Mouse (Mus musculus) liver, postnatal 0 days (tissue): Measurements from ENCODE around the gene Cwc25. TPM values are rescaled to one million over a fixed set of nuclear protein-coding genes. Genes with fewer than 3 reads are reported as not detected.
"Not testable (repeated sequence)": the region's sequence is repeated elsewhere in the genome, so short reads cannot be mapped to it uniquely, and the experiment has no call there.

Source experiments
- ATAC-seq: fragments of 200-750 bp; cut with Nextera tagmentation; 2 replicates; pipeline ENCODE4 v1.8.0; 2017; ENCODE audit warnings: mild to moderate bottlenecking, moderate library complexity
- DNase-seq: peaks from one replicate; pipeline ENCODE4 v3.0.0-alpha.2; 2016
- H3K27ac ChIP-seq: fragments of 300-500 bp; sonication (generic); 2 replicates; pipeline ENCODE4 v1.5.1; 2014; ENCODE audit warnings: antibody characterized with exemption, moderate library complexity, mild to moderate bottlenecking, low read depth
- H3K27me3 ChIP-seq: fragments of 300-500 bp; sonication (generic); 2 replicates; pipeline ENCODE4 v1.6.1; 2014; ENCODE audit warnings: low read length, control low read depth, mixed read lengths; ENCODE audit not compliant: insufficient read depth
- H3K36me3 ChIP-seq: fragments of 300-500 bp; sonication (generic); replicated peaks from 2 replicates; pipeline ENCODE4 v1.6.1; 2014; ENCODE audit warnings: mild to moderate bottlenecking, control low read depth, low read length, moderate library complexity, mixed read lengths; ENCODE audit not compliant: insufficient read depth
- H3K4me1 ChIP-seq: fragments of 300-500 bp; sonication (generic); 2 replicates; pipeline ENCODE4 v1.6.1; 2014; ENCODE audit warnings: antibody characterized with exemption, mild to moderate bottlenecking, control low read depth; ENCODE audit not compliant: insufficient read depth
- H3K4me2 ChIP-seq: fragments of 300-500 bp; sonication (generic); 2 replicates; pipeline ENCODE4 v1.6.1; 2014; ENCODE audit warnings: low read depth, mild to moderate bottlenecking, low read length, moderate library complexity, mixed read lengths
- H3K4me3 ChIP-seq: fragments of 300-500 bp; sonication (generic); 2 replicates; pipeline ENCODE4 v1.5.1; 2014; ENCODE audit warnings: low read depth, low read length
- H3K9ac ChIP-seq: fragments of 300-500 bp; sonication (generic); replicated peaks from 2 replicates; pipeline ENCODE4 v1.6.1; 2014; ENCODE audit warnings: mild to moderate bottlenecking, moderate library complexity
- H3K9me3 ChIP-seq: fragments of 300-500 bp; sonication (generic); 2 replicates; pipeline ENCODE4 v1.6.1; 2016; ENCODE audit warnings: mild to moderate bottlenecking, control low read depth, low read length, mixed read lengths
- CTCF ChIP-seq: sonication (generic); IDR thresholded peaks from 2 replicates; pipeline ENCODE4 v1.5.1; 2016; ENCODE audit warnings: antibody characterized with exemption, low read depth
- EP300 ChIP-seq: IDR thresholded peaks from 2 replicates; pipeline ENCODE4 v1.6.1; 2016; ENCODE audit warnings: antibody characterized with exemption, low read depth, mild to moderate bottlenecking
- WGBS: fragments of 180-500 bp; shearing (Covaris S2); extraction: QIAGEN DNeasy Blood & Tissue Kit; methylation state at CpG from one replicate; pipeline ENCODE4 v1.1.7; 2014; ENCODE audit not compliant: insufficient replicate concordance; 5-methylcytosine and 5-hydroxymethylcytosine counted together
- polyA plus RNA-seq: library from polyadenylated mRNA; unstranded; fragments of >200 nt; fragmentation: Nextera tagmentation; extraction: Ambion mirVana; gene quantifications from 2 replicates; pipeline ENCODE4 v1.2.1, GENCODE M21; 2015

Cwc25 gene
- polyA plus RNA-seq, 1 experiment from 2014 or later, result 5.8 TPM

- H3K9ac ChIP-seq, result no peak overlapping the region
Observed at GRCm38 (mm10) chr11:97740190-97740589, 26.2 kb downstream of the Cwc25 start.

GRCm38 (mm10) chr11:97739155-97739554 is 27.2 kb downstream of the Cwc25 start:
- TF ChIP-seq EP300 (no peak), CTCF (peak; percentile 48)

More at GRCm38 (mm10) chr11:97740190-97740589, 26.2 kb downstream of the Cwc25 start:
- TF ChIP-seq EP300, result no peak
- no peak for TF ChIP-seq CTCF
- DNase-seq (no peak), ATAC-seq (no peak)
- Histone ChIP-seq H3K27me3 (no peaks in the 10 kb centered on the region), H3K4me2 (peak overlapping the region; percentile 20), H3K4me1 (peaks cover 18% of the 10 kb centered on the region), H3K36me3 (no peaks in the 10 kb centered on the region; the same call in 1 of the 2 replicates), H3K9me3 (no peaks in the 10 kb centered on the region), H3K4me3 (no peak overlapping the region), H3K27ac (0 out of 2 replicates have a peak overlapping the region, but pooled peaks have one; percentile 19)
- WGBS, result 35% methylated on average over 7 of the region's 7 CpGs

GRCm38 (mm10) chr11:97738703-97739102 is 27.7 kb downstream of the Cwc25 start:
- Histone ChIP-seq H3K4me3 (no peak overlapping the region), H3K9me3 (no peaks in the 10 kb centered on the region), H3K27ac (no peak overlapping the region), H3K4me2 (no peak overlapping the region), H3K9ac (no peak overlapping the region), H3K36me3 (no peaks in the 10 kb centered on the region; the same call in 1 of the 2 replicates), H3K4me1 (peaks cover 18% of the 10 kb centered on the region), H3K27me3 (no peaks in the 10 kb centered on the region)
- DNase-seq (no peak), ATAC-seq (no peak)
- TF ChIP-seq EP300 (no peak), CTCF (peak; percentile 64)
- WGBS, result 63% methylated on average over 6 of the region's 6 CpGs

More at GRCm38 (mm10) chr11:97739155-97739554, 27.2 kb downstream of the Cwc25 start:
- no peak overlapping the region for H3K9ac ChIP-seq
- ATAC-seq (no peak), DNase-seq (no peak)
- no peaks in the 10 kb centered on the region for H3K9me3 ChIP-seq
- WGBS, result 85% methylated on average over 3 of the region's 3 CpGs
- H3K27me3 ChIP-seq, result no peaks in the 10 kb centered on the region
- H3K4me1 ChIP-seq, result peaks cover 18% of the 10 kb centered on the region
- H3K27ac ChIP-seq, result no peak overlapping the region
- no peak overlapping the region for H3K4me2 ChIP-seq
- no peak overlapping the region for H3K4me3 ChIP-seq
- no peaks in the 10 kb centered on the region; the same call in 1 of the 2 replicates for H3K36me3 ChIP-seq

- Histone ChIP-seq H3K9ac (no peak overlapping the region), H3K4me1 (peaks cover 8% of the 10 kb centered on the region), H3K27ac (no peak overlapping the region), H3K36me3 (peaks cover 2% of the 10 kb centered on the region), H3K27me3 (no peaks in the 10 kb centered on the region), H3K4me2 (no peak overlapping the region), H3K4me3 (no peak overlapping the region), H3K9me3 (no peaks in the 10 kb centered on the region)
- DNase-seq (no peak), ATAC-seq (no peak)
- WGBS, result 53% methylated on average over 4 of the region's 4 CpGs
- TF ChIP-seq CTCF (no peak), EP300 (no peak)
Observed at GRCm38 (mm10) chr11:97737600-97737999, 28.8 kb downstream of the Cwc25 start.

GRCm38 (mm10) chr11:97736645-97737044 is 29.7 kb downstream of the Cwc25 start:
- H3K36me3 ChIP-seq, result peaks cover 7% of the 10 kb centered on the region

GRCm38 (mm10) chr11:97734810-97735209 is 31.5 kb downstream of the Cwc25 start:
- peaks cover 17% of the 10 kb centered on the region for H3K36me3 ChIP-seq
- not testable (repeated sequence) for H3K27me3 ChIP-seq, H3K4me3 ChIP-seq, H3K9ac ChIP-seq, H3K27ac ChIP-seq, H3K4me2 ChIP-seq, H3K9me3 ChIP-seq, DNase-seq, ATAC-seq, H3K4me1 ChIP-seq
- WGBS, result 58% methylated on average over 5 of the region's 5 CpGs

More at GRCm38 (mm10) chr11:97736645-97737044, 29.7 kb downstream of the Cwc25 start:
- no peak overlapping the region for H3K4me2 ChIP-seq
- WGBS, result 84% methylated on average over 5 of the region's 5 CpGs
- H3K4me3 ChIP-seq, result no peak overlapping the region
- TF ChIP-seq EP300 (no peak), CTCF (no peak)
- DNase-seq (no peak), ATAC-seq (no peak)
- no peak overlapping the region for H3K9ac ChIP-seq
- no peaks in the 10 kb centered on the region for H3K27me3 ChIP-seq
- H3K27ac ChIP-seq, result no peak overlapping the region
- no peaks in the 10 kb centered on the region for H3K9me3 ChIP-seq
- H3K4me1 ChIP-seq, result peaks cover 3% of the 10 kb centered on the region; the same call in 1 of the 2 replicates

- TF ChIP-seq EP300, result no peak
- no peak for ATAC-seq
- peaks cover 25% of the 10 kb centered on the region for H3K36me3 ChIP-seq
- no peak overlapping the region for H3K9ac ChIP-seq
- H3K4me2 ChIP-seq, result no peak overlapping the region
- 36% methylated on average over 10 of the region's 10 CpGs for WGBS
- H3K4me3 ChIP-seq, result no peak overlapping the region
- DNase-seq, result no peak
- no peaks in the 10 kb centered on the region for H3K4me1 ChIP-seq
- H3K27ac ChIP-seq, result no peak overlapping the region
- H3K27me3 ChIP-seq, result no peaks in the 10 kb centered on the region
- H3K9me3 ChIP-seq, result no peaks in the 10 kb centered on the region
Observed at GRCm38 (mm10) chr11:97733689-97734088, 32.7 kb downstream of the Cwc25 start.
